Mouse (Mus musculus) ZHBTc4 (cell line): ENCODE measurements at regions not wholly inside any gene's neighbourhood (a gene's known extent, or its start where the extent isn't known, plus 50 kb on each side); places are given as distances from the start of the nearest gene placed in this dataset.

Experiments used
- DNase-seq: peaks from one replicate; pipeline ENCODE4 v3.0.0-alpha.2; 2011; ENCODE audit warnings: low read depth, low spot score

DNA sequence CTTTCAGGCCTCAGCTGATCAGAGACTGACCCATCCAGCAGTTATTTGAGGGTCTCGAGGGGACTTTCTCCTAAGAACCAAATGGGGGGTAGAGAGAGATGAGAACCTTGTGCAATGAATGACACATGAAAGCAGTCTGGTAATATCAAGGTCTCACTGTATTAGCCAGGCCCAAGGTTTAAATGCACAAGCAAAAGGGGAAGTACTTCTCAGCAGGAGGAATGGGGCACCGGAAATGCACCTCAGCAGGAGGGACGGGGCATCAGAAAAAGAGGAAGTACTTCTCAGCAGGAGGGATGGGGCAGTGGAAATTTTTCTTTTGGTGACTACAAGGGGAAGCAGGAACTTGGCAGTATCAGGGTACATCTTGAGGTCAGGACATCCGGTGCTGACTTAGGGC, 213.6 kb upstream of the Selenop start:
- peak; percentile 26 for DNase-seq
